Mouse (Mus musculus): Measurements from ENCODE around the gene Pbx1. TPM values are rescaled to one million over a fixed set of nuclear protein-coding genes. Genes with fewer than 3 reads are reported as not detected.

The Pbx1 gene
- total RNA-seq, 2 experiments from 2014 or later: 117 to 131 TPM

DNA sequence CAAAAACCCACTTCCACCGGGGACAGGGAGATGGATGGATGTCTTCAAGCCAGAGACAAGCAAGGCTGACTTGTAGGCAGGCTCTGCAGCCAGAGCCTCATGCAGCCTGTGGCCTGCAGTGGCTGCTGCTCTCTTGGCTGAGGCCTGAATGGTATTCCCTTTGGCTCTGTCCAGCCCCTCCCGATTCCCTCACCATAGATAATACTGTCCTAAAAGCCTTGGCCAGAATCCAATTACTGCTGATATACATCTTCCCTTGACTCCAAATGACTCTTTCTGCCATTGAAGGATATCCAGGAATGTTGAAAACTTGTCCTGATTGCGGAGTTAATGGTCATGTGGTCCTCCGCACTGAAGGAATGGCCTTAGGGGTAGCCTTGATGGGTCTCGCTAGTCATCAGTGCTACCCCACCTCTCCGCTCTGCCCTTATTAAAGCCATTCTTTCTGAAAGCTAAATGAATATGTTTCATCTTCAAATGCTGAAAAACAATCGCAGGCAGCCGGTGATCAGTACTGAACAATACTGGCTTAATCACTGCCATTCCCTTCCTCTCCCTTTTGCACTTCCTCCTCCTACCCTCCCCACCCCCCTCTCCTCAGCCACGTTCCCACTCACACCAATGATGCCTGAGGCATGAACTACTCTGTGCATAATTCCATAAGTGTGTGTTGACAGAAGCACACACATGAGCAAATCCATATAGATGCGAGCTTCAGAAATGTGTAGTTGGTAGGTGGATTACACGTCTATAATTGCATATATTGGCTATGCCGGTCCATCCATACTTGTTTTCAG, 166.3 kb downstream of the Pbx1 start:
- DNase-seq: peak; percentile 51

GRCm38 (mm10) chr1:168265090-168265489, 167.0 kb downstream of the Pbx1 start:
- no peak for DNase-seq

- no peak for DNase-seq
These were observed 171.7 kb downstream of the Pbx1 start for GRCm38 (mm10) chr1:168260391-168260790.

- DNase-seq: no peak
These were observed 173.2 kb downstream of the Pbx1 start for GRCm38 (mm10) chr1:168258856-168259255.

GRCm38 (mm10) chr1:168255347-168255908, 176.6 kb downstream of the Pbx1 start:
- DNase-seq: no peak

- DNase-seq: peak; percentile 40
These were observed 184.9 kb downstream of the Pbx1 start for GRCm38 (mm10) chr1:168246968-168247724.

- peak; percentile 80 for DNase-seq
These were observed 186.5 kb downstream of the Pbx1 start for GRCm38 (mm10) chr1:168245539-168245938.

DNA sequence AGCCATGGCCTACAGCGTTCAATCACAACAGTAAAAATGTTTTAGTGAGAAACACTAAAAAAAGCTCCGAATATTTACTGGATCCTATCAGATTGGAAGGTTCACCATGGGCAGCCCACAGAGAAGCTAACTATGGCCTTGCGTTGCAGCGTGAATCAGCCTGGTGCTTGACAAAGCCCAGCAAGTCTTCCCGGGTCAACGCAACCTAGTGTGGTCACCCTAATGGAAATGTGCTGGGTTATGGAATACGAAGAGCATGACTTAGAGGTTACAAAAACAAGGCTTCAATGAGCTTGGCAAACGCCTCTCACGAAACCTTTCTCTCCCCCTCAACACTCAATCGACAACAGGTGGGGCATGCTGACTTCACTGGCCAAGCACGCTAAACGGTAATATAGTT, 188.3 kb downstream of the Pbx1 start:
- no peak for DNase-seq

DNA sequence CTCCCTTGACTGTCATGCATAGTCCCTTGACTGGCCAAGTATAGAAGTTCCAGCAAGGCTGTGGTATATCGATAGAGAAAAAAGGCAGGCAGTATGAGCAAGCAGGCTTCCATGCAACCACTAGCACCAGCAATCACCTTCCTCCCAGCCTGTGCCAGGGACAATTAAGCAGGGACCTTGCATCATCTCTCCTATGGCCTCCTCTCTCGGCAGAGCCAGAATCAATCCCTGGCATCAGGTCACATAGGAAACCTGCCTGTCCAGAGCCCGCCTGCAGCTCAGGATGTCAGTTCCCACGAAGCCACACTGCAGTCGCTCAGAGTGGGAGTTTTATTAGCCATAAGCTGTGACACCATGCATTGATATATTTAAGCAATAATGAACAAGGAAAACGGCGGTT, 189.0 kb downstream of the Pbx1 start:
- peak; percentile 47 for DNase-seq

DNA sequence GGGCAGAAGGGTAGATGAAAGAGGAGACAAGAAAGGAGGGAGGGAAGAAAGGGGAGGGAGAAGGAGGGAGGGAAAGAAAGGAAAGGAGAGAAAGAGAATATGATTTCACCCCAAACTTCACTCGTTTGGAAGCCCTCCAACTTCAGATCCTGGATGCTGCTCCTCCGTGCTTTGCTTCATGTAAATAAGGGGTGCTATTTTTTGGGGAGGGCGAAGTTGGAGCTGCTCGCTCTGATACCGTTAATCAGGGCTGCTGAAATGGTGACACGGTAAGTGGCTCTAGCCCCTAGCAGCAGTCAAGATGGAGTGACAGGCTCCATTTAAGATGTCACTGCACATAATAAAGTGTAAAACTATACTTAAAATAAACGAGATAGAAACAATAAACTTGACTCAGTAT, 190.8 kb downstream of the Pbx1 start:
- DNase-seq: no peak

- DNase-seq: no peak
These were observed 191.2 kb downstream of the Pbx1 start for GRCm38 (mm10) chr1:168240846-168241245.

DNA sequence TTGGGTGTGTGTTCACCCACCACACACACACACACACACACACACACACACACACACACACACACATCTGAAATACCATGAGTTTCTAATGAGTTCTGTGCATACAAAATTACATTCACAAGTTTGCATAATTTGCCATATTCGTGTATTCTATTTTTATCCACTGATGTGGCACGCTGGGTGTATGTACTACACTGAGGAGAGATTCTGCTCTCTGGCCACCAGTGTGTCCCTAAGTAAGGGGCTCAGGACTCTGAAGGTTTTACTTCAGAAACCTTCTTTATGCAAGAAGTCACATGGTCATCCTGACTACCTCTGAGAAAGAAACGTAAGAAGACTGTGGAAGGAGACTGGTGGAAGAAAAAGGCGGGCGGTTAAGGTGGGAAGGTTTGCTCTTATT, 191.7 kb downstream of the Pbx1 start:
- no peak for DNase-seq

- DNase-seq: no peak
These were observed 196.0 kb downstream of the Pbx1 start for GRCm38 (mm10) chr1:168236101-168236500.

DNA sequence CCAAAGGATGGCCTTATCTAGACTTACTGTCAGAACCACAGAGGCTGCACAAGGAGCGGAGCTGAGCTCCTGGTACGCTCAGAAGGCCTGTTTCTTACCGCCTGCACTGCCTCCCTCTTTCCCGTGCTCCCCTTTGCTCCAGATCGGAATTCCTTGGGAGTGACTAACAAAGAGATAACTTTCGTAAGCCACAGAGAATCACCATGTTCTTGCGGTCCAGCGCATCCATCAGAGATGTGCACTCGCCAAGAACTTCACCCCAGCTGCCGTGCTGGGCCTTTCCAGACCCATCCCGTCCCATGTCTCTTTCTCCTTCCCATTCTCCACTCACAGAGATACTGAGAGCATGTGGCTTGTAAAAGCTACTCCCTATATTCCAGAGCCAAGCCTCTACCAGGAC, 197.7 kb downstream of the Pbx1 start:
- DNase-seq: no peak

GRCm38 (mm10) chr1:168233182-168233581, 198.9 kb downstream of the Pbx1 start:
- DNase-seq: no peak

DNA sequence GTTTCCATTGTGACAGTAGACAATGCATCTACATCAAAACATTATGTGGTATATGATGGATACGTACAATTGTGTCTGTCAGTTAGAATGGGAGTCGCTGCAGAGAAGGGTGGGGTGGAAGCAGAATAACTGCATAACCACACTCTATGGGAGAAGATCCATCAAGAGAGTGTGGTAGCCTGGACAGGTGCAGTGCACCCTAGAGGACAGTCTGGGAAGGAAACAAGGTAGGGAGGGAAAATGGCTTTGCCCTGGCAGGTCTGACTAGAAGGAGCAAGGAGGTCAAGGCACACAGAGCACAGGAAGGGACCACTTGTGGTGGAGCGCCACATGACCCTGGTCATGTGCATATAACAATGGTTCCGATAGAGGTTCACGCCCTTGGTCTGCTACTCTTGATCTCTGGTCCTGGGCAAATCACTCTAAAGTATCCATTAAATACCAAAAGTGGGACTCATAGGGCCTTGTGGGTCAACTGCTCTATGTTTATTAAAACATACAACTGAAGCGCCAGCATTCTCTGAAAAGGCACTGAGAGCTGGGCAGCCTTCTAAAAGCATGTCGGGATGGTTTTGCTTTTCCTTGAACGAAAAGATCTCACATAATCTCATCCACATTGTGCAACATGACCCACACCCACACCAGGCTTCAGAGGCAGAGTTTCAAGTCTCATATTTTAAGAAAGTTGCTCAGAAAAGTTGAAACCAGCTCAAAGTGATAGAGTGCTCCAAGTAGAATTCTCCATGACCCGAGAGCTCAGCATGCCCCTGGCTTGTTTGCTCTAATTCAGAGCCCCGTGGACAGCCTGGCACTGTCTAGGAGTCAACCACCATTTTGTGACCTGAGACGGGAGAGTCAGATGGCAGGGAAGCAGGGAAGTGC, 200.3 kb downstream of the Pbx1 start:
- no peak for DNase-seq

DNA sequence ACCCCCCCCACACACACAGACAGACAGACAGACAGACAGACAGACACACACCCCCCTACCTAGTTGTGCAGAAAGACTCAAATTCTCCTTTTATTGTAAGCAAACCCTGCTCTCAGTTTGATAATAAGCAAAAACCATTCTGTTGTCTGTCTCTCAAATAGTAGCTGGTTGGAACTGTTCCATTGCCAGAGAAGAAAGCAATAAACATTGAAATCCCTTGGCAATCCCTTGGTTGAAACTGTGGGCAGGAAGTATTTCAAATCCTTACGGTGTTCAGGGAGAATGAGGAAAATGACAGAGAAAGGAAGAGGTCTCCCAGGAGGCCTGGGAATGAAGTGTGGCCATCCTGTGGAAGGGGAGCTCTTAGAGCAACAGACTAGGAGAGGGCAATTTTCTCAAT, 201.2 kb downstream of the Pbx1 start:
- DNase-seq: no peak

DNA sequence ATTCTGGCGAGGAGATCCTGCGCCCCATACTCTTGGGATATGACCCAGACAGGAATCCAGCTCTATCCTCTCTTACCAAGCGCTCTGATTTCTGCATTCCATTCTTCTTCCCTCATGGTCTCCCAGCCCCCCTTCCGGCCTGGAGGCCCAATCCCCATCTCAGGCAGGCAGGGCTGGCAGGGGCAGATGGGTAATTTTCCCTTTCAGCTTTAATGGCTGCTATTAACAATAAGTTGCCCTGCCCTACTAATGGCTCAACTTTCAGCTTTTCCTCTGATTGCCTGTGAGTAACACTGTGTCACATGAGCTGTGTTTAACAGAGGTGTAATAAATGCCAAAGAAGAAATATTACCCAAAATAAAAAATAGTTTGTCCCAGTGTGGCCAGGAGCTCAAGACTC, 201.9 kb downstream of the Pbx1 start:
- no peak for DNase-seq

GRCm38 (mm10) chr1:168228756-168229526, 203.1 kb downstream of the Pbx1 start:
- no peak for DNase-seq

GRCm38 (mm10) chr1:168226150-168226549, 205.9 kb downstream of the Pbx1 start:
- DNase-seq: no peak

DNA sequence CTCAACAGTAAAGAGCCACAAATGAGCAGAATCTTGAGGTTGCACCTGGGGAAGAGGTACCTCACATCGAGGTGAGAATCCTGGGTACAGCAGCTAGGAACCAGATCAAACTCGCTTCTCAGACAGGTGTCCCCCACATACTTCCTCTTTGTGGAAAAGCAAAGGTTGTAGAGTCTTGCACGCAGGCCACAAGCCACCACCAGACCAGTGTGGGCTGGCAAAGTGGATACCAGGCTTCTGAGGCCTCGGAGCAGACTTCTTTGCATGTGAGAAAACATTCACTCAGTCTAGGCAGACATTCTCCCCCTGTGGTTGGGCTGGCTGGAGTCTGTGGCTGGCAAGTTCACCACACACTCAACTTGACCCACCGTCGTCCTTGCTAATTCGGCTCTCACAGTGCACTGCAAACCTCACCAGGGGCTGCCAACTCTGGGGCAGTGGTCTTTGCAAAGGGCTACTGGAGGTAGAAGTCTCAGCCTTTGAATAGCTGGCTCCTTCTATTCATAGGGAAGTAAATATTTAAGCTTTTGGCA, 206.4 kb downstream of the Pbx1 start:
- no peak for DNase-seq

Data from adrenal gland, postnatal 10 days (tissue).